Mouse (Mus musculus) liver, postnatal 0 days (tissue): ENCODE results near the gene Gm9918. TPM values are rescaled to one million over a fixed set of nuclear protein-coding genes. Genes with fewer than 3 reads are reported as not detected.

Source experiments
- ATAC-seq: fragments of 200-750 bp; cut with Nextera tagmentation; 2 replicates; pipeline ENCODE4 v1.8.0; 2017; ENCODE audit warnings: mild to moderate bottlenecking, moderate library complexity
- DNase-seq: peaks from one replicate; pipeline ENCODE4 v3.0.0-alpha.2; 2016
- H3K27ac ChIP-seq: fragments of 300-500 bp; sonication (generic); 2 replicates; pipeline ENCODE4 v1.5.1; 2014; ENCODE audit warnings: antibody characterized with exemption, moderate library complexity, mild to moderate bottlenecking, low read depth
- H3K27me3 ChIP-seq: fragments of 300-500 bp; sonication (generic); 2 replicates; pipeline ENCODE4 v1.6.1; 2014; ENCODE audit warnings: low read length, control low read depth, mixed read lengths; ENCODE audit not compliant: insufficient read depth
- H3K36me3 ChIP-seq: fragments of 300-500 bp; sonication (generic); replicated peaks from 2 replicates; pipeline ENCODE4 v1.6.1; 2014; ENCODE audit warnings: mild to moderate bottlenecking, control low read depth, low read length, moderate library complexity, mixed read lengths; ENCODE audit not compliant: insufficient read depth
- H3K4me1 ChIP-seq: fragments of 300-500 bp; sonication (generic); 2 replicates; pipeline ENCODE4 v1.6.1; 2014; ENCODE audit warnings: antibody characterized with exemption, mild to moderate bottlenecking, control low read depth; ENCODE audit not compliant: insufficient read depth
- H3K4me2 ChIP-seq: fragments of 300-500 bp; sonication (generic); 2 replicates; pipeline ENCODE4 v1.6.1; 2014; ENCODE audit warnings: low read depth, mild to moderate bottlenecking, low read length, moderate library complexity, mixed read lengths
- H3K4me3 ChIP-seq: fragments of 300-500 bp; sonication (generic); 2 replicates; pipeline ENCODE4 v1.5.1; 2014; ENCODE audit warnings: low read depth, low read length
- H3K9ac ChIP-seq: fragments of 300-500 bp; sonication (generic); replicated peaks from 2 replicates; pipeline ENCODE4 v1.6.1; 2014; ENCODE audit warnings: mild to moderate bottlenecking, moderate library complexity
- H3K9me3 ChIP-seq: fragments of 300-500 bp; sonication (generic); 2 replicates; pipeline ENCODE4 v1.6.1; 2016; ENCODE audit warnings: mild to moderate bottlenecking, control low read depth, low read length, mixed read lengths
- CTCF ChIP-seq: sonication (generic); IDR thresholded peaks from 2 replicates; pipeline ENCODE4 v1.5.1; 2016; ENCODE audit warnings: antibody characterized with exemption, low read depth
- EP300 ChIP-seq: IDR thresholded peaks from 2 replicates; pipeline ENCODE4 v1.6.1; 2016; ENCODE audit warnings: antibody characterized with exemption, low read depth, mild to moderate bottlenecking
- WGBS: fragments of 180-500 bp; shearing (Covaris S2); extraction: QIAGEN DNeasy Blood & Tissue Kit; methylation state at CpG from one replicate; pipeline ENCODE4 v1.1.7; 2014; ENCODE audit not compliant: insufficient replicate concordance; 5-methylcytosine and 5-hydroxymethylcytosine counted together
- polyA plus RNA-seq: library from polyadenylated mRNA; unstranded; fragments of >200 nt; fragmentation: Nextera tagmentation; extraction: Ambion mirVana; gene quantifications from 2 replicates; pipeline ENCODE4 v1.2.1, GENCODE M21; 2015

The Gm9918 gene
- polyA plus RNA-seq, 1 experiment from 2014 or later, result not detected

GRCm38 (mm10) chr15:102230408-102231321 lies 39.7 kb upstream of the Gm9918 start:
- Histone ChIP-seq H3K27me3 (no peaks in the 10 kb centered on the region), H3K9ac (peak overlapping the region; percentile 26; the same call in 1 of the 2 replicates), H3K4me1 (peaks cover 43% of the 10 kb centered on the region), H3K9me3 (no peaks in the 10 kb centered on the region), H3K27ac (no peak overlapping the region), H3K4me2 (peak overlapping the region; percentile 57; the same call in 1 of the 2 replicates), H3K4me3 (peak overlapping the region; percentile 30), H3K36me3 (no peaks in the 10 kb centered on the region)
- ATAC-seq (no peak), DNase-seq (no peak)
- no peak for TF ChIP-seq CTCF
- TF ChIP-seq EP300, result no peak
- 66% methylated on average over 17 of the region's 17 CpGs for WGBS

- Histone ChIP-seq H3K4me3 (peak within 1 kb of the TSS; percentile 30), H3K27ac (0 out of 2 replicates have a peak within 1 kb of the TSS, but pooled peaks have one; percentile 22), H3K4me1 (peaks cover 46% of the 10 kb centered on the region), H3K9me3 (no peaks in the 10 kb centered on the region), H3K36me3 (no peaks in the 10 kb centered on the region), H3K27me3 (no peaks in the 10 kb centered on the region), H3K4me2 (peak within 1 kb of the TSS; percentile 57), H3K9ac (peak within 1 kb of the TSS; percentile 26)
- DNase-seq, result peak; percentile 57
- WGBS, result 32% methylated on average over 6 of the region's 6 CpGs
- ATAC-seq, result peak; percentile 83
- TF ChIP-seq CTCF (no peak), EP300 (no peak)
Observed at GRCm38 (mm10) chr15:102231748-102232147, 38.6 kb upstream of the Gm9918 start, which contains the start of gene Itgb7. TSS of gene Itgb7 (minus strand) at chr15:102231944.

- TF ChIP-seq CTCF (no peak), EP300 (no peak)
Observed at GRCm38 (mm10) chr15:102232764-102233163, 37.6 kb upstream of the Gm9918 start.

GRCm38 (mm10) chr15:102233896-102234295 lies 36.5 kb upstream of the Gm9918 start:
- TF ChIP-seq CTCF (no peak), EP300 (no peak)
- Histone ChIP-seq H3K27ac (no peak overlapping the region; the same call in 1 of the 2 replicates), H3K4me2 (no peak overlapping the region)

More at GRCm38 (mm10) chr15:102232764-102233163, 37.6 kb upstream of the Gm9918 start:
- no peak overlapping the region for H3K9ac ChIP-seq
- DNase-seq, result no peak
- H3K36me3 ChIP-seq, result no peaks in the 10 kb centered on the region
- no peak overlapping the region for H3K4me3 ChIP-seq
- H3K4me2 ChIP-seq, result no peak overlapping the region
- WGBS, result 82% methylated on average over 7 of the region's 7 CpGs
- no peak for ATAC-seq
- no peak overlapping the region for H3K27ac ChIP-seq
- no peaks in the 10 kb centered on the region for H3K9me3 ChIP-seq
- H3K4me1 ChIP-seq, result peaks cover 46% of the 10 kb centered on the region
- H3K27me3 ChIP-seq, result no peaks in the 10 kb centered on the region

GRCm38 (mm10) chr15:102235371-102236027 lies 34.9 kb upstream of the Gm9918 start:
- no peaks in the 10 kb centered on the region for H3K9me3 ChIP-seq
- H3K27ac ChIP-seq, result no peak overlapping the region
- H3K9ac ChIP-seq, result no peak overlapping the region
- H3K4me3 ChIP-seq, result peak overlapping the region; percentile 10; the same call in 1 of the 2 replicates
- H3K27me3 ChIP-seq, result no peaks in the 10 kb centered on the region
- ATAC-seq (peak; percentile 55; the same call in 1 of the 2 replicates), DNase-seq (no peak)
- 29% methylated on average over 21 of the region's 21 CpGs for WGBS
- H3K4me2 ChIP-seq, result peak overlapping the region; percentile 54
- H3K4me1 ChIP-seq, result peaks cover 46% of the 10 kb centered on the region
- no peaks in the 10 kb centered on the region for H3K36me3 ChIP-seq
- TF ChIP-seq CTCF, result no peak
- TF ChIP-seq EP300, result no peak

More at GRCm38 (mm10) chr15:102233896-102234295, 36.5 kb upstream of the Gm9918 start:
- Histone ChIP-seq H3K27me3 (no peaks in the 10 kb centered on the region), H3K4me3 (no peak overlapping the region), H3K36me3 (no peaks in the 10 kb centered on the region), H3K4me1 (peaks cover 46% of the 10 kb centered on the region), H3K9me3 (no peaks in the 10 kb centered on the region), H3K9ac (no peak overlapping the region)
- WGBS, result 4% methylated on average over 2 of the region's 2 CpGs
- DNase-seq (no peak), ATAC-seq (no peak)
